ENCODE assay signal across 28 mouse cellular contexts in the genomic region with DNA sequence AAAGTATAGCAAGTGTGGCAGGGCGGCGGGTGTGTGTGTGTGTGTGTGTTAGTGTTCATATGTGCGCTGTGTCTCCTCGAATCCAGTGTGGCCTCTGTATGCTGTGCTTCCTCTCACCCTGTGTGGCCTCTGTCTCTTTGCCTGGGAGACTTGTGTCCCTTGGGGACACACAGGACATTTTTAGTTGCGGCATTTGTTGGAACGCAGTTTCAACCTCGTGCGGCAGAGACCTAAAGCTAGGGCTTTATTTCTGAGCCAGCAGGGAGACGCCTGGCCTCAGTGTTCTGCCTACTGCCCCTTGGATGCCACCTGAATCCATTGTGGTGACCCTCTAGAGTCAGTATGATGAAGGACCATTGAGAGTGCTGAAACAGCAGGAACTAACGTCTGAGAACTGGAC. TPM values are rescaled to one million over a fixed set of nuclear protein-coding genes. Genes with fewer than 3 reads are reported as not detected.
"Had no signal": no experiment of that assay in that cellular context is flagged by ENCODE, and none has a peak within 500 bp of the region (broad histone marks: within the 10 kb centered on the region; RNA-seq: fewer than 3 reads in every experiment).

No protein-coding gene starts in this region.

- H3K4me1 ChIP-seq: hindbrain, embryonic 10.5 days; hindbrain, embryonic 12.5 days; liver, embryonic 13.5 days had no signal

- DNase-seq: gastrocnemius, postnatal 10 days; gastrocnemius, postnatal 25 days; heart, adult 2 months; heart, postnatal 4 days; kidney, adult 18-20 months; kidney, adult 8-10 months; kidney, postnatal 10 days; kidney, postnatal 25 days; kidney, postnatal 4 days; liver; liver, embryonic 13.5 days had no signal

- H3K9ac ChIP-seq: heart, embryonic 13.5 days; heart, embryonic 15.5 days; hindbrain, embryonic 12.5 days; hindbrain, embryonic 14.5 days; limb, embryonic 12.5 days; liver, embryonic 13.5 days had no signal

- H3K4me3 ChIP-seq: heart, adult 2 months; heart, embryonic 13.5 days; heart, embryonic 15.5 days; hindbrain, embryonic 10.5 days; hindbrain, embryonic 12.5 days; layer of hippocampus, adult 2 months; left cerebral cortex, adult 2 months; limb, embryonic 10.5 days; limb, embryonic 12.5 days; liver, embryonic 13.5 days had no signal

- H3K27ac ChIP-seq: heart, adult 2 months; heart, embryonic 13.5 days; heart, embryonic 15.5 days; hindbrain, embryonic 10.5 days; hindbrain, embryonic 12.5 days; hindbrain, embryonic 14.5 days; layer of hippocampus, adult 2 months; left cerebral cortex, adult 2 months; limb, embryonic 10.5 days; limb, embryonic 12.5 days; liver, embryonic 13.5 days had no signal

- H3K36me3 ChIP-seq: heart, embryonic 13.5 days; heart, embryonic 15.5 days; hindbrain, embryonic 10.5 days; hindbrain, embryonic 12.5 days; limb, embryonic 10.5 days; limb, embryonic 12.5 days; liver, embryonic 13.5 days had no signal

- H3K9me3 ChIP-seq: heart, embryonic 13.5 days; heart, embryonic 15.5 days; hindbrain, embryonic 10.5 days; hindbrain, embryonic 12.5 days; limb, embryonic 10.5 days; limb, embryonic 12.5 days; liver, embryonic 13.5 days had no signal

- H3K4me2 ChIP-seq: heart, embryonic 11.5 days; heart, embryonic 13.5 days; heart, embryonic 15.5 days; hindbrain, embryonic 12.5 days; hindbrain, embryonic 14.5 days; limb, embryonic 12.5 days; liver, embryonic 11.5 days; liver, embryonic 13.5 days had no signal

- ATAC-seq: hindbrain, embryonic 16.5 days; inflammation-experienced regulatory T-cells, adult 6 months had no signal

RNA-seq across cellular contexts. Expression of a gene that starts 9.0 kb away (rescaled TPM):
- total RNA-seq: gastrocnemius, postnatal 25 days; granulocyte monocyte progenitor cell, adult 5-6 weeks; heart, adult 2 months; heart, postnatal 25 days had no signal
- polyA plus RNA-seq: heart, embryonic 11.5 days; heart, embryonic 13.5 days; heart, postnatal 0 days; hindbrain, embryonic 10.5 days; hindbrain, embryonic 12.5 days; inflammation-experienced regulatory T-cells, adult 6 months; limb, embryonic 10.5 days; limb, embryonic 12.5 days; liver, embryonic 11.5 days had no signal

RNA-seq across cellular contexts. Expression of a gene that starts 9.6 kb away (rescaled TPM):
- total RNA-seq: granulocyte monocyte progenitor cell, adult 5-6 weeks had no signal
- polyA plus RNA-seq: kidney, embryonic 14.5 days had no signal
